Mouse (Mus musculus) limb, embryonic 11.5 days (tissue): Measurements from ENCODE around the gene Avp. TPM values are rescaled to one million over a fixed set of nuclear protein-coding genes. Genes with fewer than 3 reads are reported as not detected.

ENCODE experiments used
- ATAC-seq: fragments of 200-750 bp; cut with Nextera tagmentation; 2 replicates; pipeline ENCODE4 v1.8.0; 2017; ENCODE audit warnings: low read depth; ENCODE audit not compliant: insufficient number of reproducible peaks, low FRiP score, low TSS enrichment
- DNase-seq: peaks from one replicate; pipeline ENCODE4 v3.0.0-alpha.2; 2015; ENCODE audit warnings: low spot score
- H3K27ac ChIP-seq: fragments of 300-500 bp; sonication (generic); replicated peaks from 2 replicates; pipeline ENCODE4 v1.5.1; 2014; ENCODE audit warnings: low read depth, mild to moderate bottlenecking, low read length
- H3K27me3 ChIP-seq: fragments of 300-500 bp; sonication (generic); 2 replicates; pipeline ENCODE4 v1.6.1; 2014; ENCODE audit warnings: mild to moderate bottlenecking, low read length, mixed read lengths; ENCODE audit not compliant: control insufficient read depth, insufficient read depth
- H3K36me3 ChIP-seq: fragments of 300-500 bp; sonication (generic); 2 replicates; pipeline ENCODE4 v1.6.1; 2014; ENCODE audit warnings: mild to moderate bottlenecking, low read length, moderate library complexity, mixed read lengths; ENCODE audit not compliant: control insufficient read depth, insufficient read depth
- H3K4me1 ChIP-seq: fragments of 300-500 bp; sonication (generic); 2 replicates; pipeline ENCODE4 v1.6.1; 2014; ENCODE audit warnings: low read length, mixed read lengths; ENCODE audit not compliant: control insufficient read depth, insufficient read depth
- H3K4me2 ChIP-seq: fragments of 300-500 bp; sonication (generic); 2 replicates; pipeline ENCODE4 v1.6.1; 2014; ENCODE audit warnings: low read depth, mild to moderate bottlenecking, moderate library complexity; ENCODE audit not compliant: severe bottlenecking
- H3K4me3 ChIP-seq: fragments of 300-500 bp; sonication (generic); 2 replicates; pipeline ENCODE4 v1.5.1; 2014; ENCODE audit warnings: low read depth, low read length
- H3K9ac ChIP-seq: fragments of 300-500 bp; sonication (generic); 2 replicates; pipeline ENCODE4 v1.6.1; 2014; ENCODE audit warnings: mild to moderate bottlenecking, low read length
- H3K9me3 ChIP-seq: fragments of 300-500 bp; sonication (generic); 2 replicates; pipeline ENCODE4 v1.6.1; 2016; ENCODE audit warnings: low read length; ENCODE audit not compliant: control insufficient read depth
- WGBS: fragments of 180-500 bp; shearing (Covaris S2); extraction: QIAGEN DNeasy Blood & Tissue Kit; methylation state at CpG from one replicate; pipeline ENCODE4 v1.1.7; 2014; 5-methylcytosine and 5-hydroxymethylcytosine counted together
- polyA plus RNA-seq: library from polyadenylated mRNA; unstranded; fragments of >200 nt; fragmentation: Nextera tagmentation; extraction: Ambion mirVana; gene quantifications from 2 replicates; pipeline ENCODE4 v1.2.1, GENCODE M21; 2014

Gene Avp
- polyA plus RNA-seq, result not detected in 2 replicates

GRCm38 (mm10) chr2:130582552-130582951 is at the start of gene Avp:
Gene Avp (minus strand): TSS chr2:130582554.
- ATAC-seq (no peak), DNase-seq (no peak)
- Histone ChIP-seq H3K27me3 (peaks cover 52% of the 10 kb centered on the region), H3K4me1 (no peaks in the 10 kb centered on the region), H3K4me3 (no peak within 1 kb of the TSS), H3K9ac (no peak within 1 kb of the TSS), H3K9me3 (no peaks in the 10 kb centered on the region), H3K36me3 (no peaks in the 10 kb centered on the region), H3K27ac (no peak within 1 kb of the TSS), H3K4me2 (no peak within 1 kb of the TSS)
- WGBS, result 33% methylated on average over 10 of the region's 10 CpGs

- ATAC-seq, result peak; percentile 69; the same call in 1 of the 2 replicates
These were observed 47.5 kb upstream of the Avp start, which contains the start of the genes Fastkd5 and Ubox5 for GRCm38 (mm10) chr2:130629839-130630203. Gene Fastkd5 (minus strand): TSS chr2:130630027. Gene Ubox5 (minus strand): TSS chr2:130630038.

GRCm38 (mm10) chr2:130629080-130629838 is 46.9 kb upstream of the Avp start:
- H3K36me3 ChIP-seq, result peaks cover 10% of the 10 kb centered on the region; the same call in 1 of the 2 replicates
- WGBS, result 2% methylated on average over 37 of the region's 37 CpGs
- H3K9me3 ChIP-seq, result no peaks in the 10 kb centered on the region
- DNase-seq (no peak), ATAC-seq (peak; percentile 37; the same call in 1 of the 2 replicates)
- H3K4me3 ChIP-seq, result peak overlapping the region; percentile 92
- H3K9ac ChIP-seq, result peak overlapping the region; percentile 86
- peak overlapping the region; percentile 85 for H3K4me2 ChIP-seq
- H3K27me3 ChIP-seq, result peaks cover 4% of the 10 kb centered on the region
- H3K4me1 ChIP-seq, result peaks cover 6% of the 10 kb centered on the region
- peak overlapping the region; percentile 49 for H3K27ac ChIP-seq

More at GRCm38 (mm10) chr2:130629839-130630203, 47.5 kb upstream of the Avp start, which contains the start of the genes Fastkd5 and Ubox5:
- Histone ChIP-seq H3K27me3 (peaks cover 8% of the 10 kb centered on the region), H3K36me3 (peaks cover 10% of the 10 kb centered on the region; the same call in 1 of the 2 replicates), H3K4me1 (peaks cover 11% of the 10 kb centered on the region), H3K27ac (peak within 1 kb of the TSS; percentile 49), H3K4me2 (peak within 1 kb of the TSS; percentile 85), H3K4me3 (peak within 1 kb of the TSS; percentile 92), H3K9ac (peak within 1 kb of the TSS; percentile 86), H3K9me3 (no peaks in the 10 kb centered on the region)
- peak; percentile 92 for DNase-seq
- WGBS, result under 1% methylated on average over 25 of the region's 25 CpGs

GRCm38 (mm10) chr2:130628424-130628823 is 46.1 kb upstream of the Avp start:
- no peaks in the 10 kb centered on the region for H3K27me3 ChIP-seq
- no peaks in the 10 kb centered on the region for H3K9me3 ChIP-seq
- no peak overlapping the region for H3K9ac ChIP-seq
- WGBS, result 61% methylated on average over 3 of the region's 3 CpGs
- 0 out of 2 replicates have a peak overlapping the region, but pooled peaks have one; percentile 85 for H3K4me2 ChIP-seq
- DNase-seq (peak; percentile 35), ATAC-seq (no peak)
- peak overlapping the region; percentile 92; the same call in 1 of the 2 replicates for H3K4me3 ChIP-seq
- H3K27ac ChIP-seq, result no peak overlapping the region
- no peaks in the 10 kb centered on the region for H3K4me1 ChIP-seq
- H3K36me3 ChIP-seq, result peaks cover 10% of the 10 kb centered on the region; the same call in 1 of the 2 replicates

GRCm38 (mm10) chr2:130618972-130619371 is 36.6 kb upstream of the Avp start:
- no peak overlapping the region for H3K9ac ChIP-seq
- H3K4me1 ChIP-seq, result no peaks in the 10 kb centered on the region
- ATAC-seq, result no peak
- WGBS, result 95% methylated on average over 7 of the region's 7 CpGs
- peaks cover 14% of the 10 kb centered on the region; the same call in 1 of the 2 replicates for H3K36me3 ChIP-seq
- H3K4me2 ChIP-seq, result no peak overlapping the region
- no peak overlapping the region for H3K27ac ChIP-seq
- DNase-seq, result no peak
- H3K9me3 ChIP-seq, result no peaks in the 10 kb centered on the region
- no peak overlapping the region for H3K4me3 ChIP-seq
- H3K27me3 ChIP-seq, result no peaks in the 10 kb centered on the region

- Histone ChIP-seq H3K4me2 (no peak overlapping the region), H3K9me3 (no peaks in the 10 kb centered on the region), H3K4me1 (no peaks in the 10 kb centered on the region), H3K27ac (no peak overlapping the region), H3K9ac (no peak overlapping the region), H3K36me3 (peaks cover 14% of the 10 kb centered on the region; the same call in 1 of the 2 replicates), H3K4me3 (no peak overlapping the region), H3K27me3 (no peaks in the 10 kb centered on the region)
- WGBS, result 66% methylated on average over 3 of the region's 3 CpGs
- DNase-seq, result no peak
- no peak for ATAC-seq
These were observed 30.7 kb upstream of the Avp start for GRCm38 (mm10) chr2:130613091-130613490.

GRCm38 (mm10) chr2:130602195-130602594 is 19.8 kb upstream of the Avp start:
- no peak for DNase-seq
- Histone ChIP-seq H3K4me2 (no peak overlapping the region), H3K27me3 (no peaks in the 10 kb centered on the region), H3K4me3 (no peak overlapping the region), H3K27ac (no peak overlapping the region), H3K9ac (no peak overlapping the region), H3K9me3 (no peaks in the 10 kb centered on the region), H3K4me1 (no peaks in the 10 kb centered on the region), H3K36me3 (peaks cover 10% of the 10 kb centered on the region; the same call in 1 of the 2 replicates)
- no peak for ATAC-seq
- WGBS, result 93% methylated on average over 4 of the region's 4 CpGs

- H3K4me3 ChIP-seq, result no peak overlapping the region
- 74% methylated on average over 3 of the region's 3 CpGs for WGBS
- no peak for ATAC-seq
- H3K4me1 ChIP-seq, result no peaks in the 10 kb centered on the region
- DNase-seq, result no peak
- no peak overlapping the region for H3K27ac ChIP-seq
- no peak overlapping the region for H3K4me2 ChIP-seq
- peaks cover 10% of the 10 kb centered on the region; the same call in 1 of the 2 replicates for H3K36me3 ChIP-seq
- no peak overlapping the region for H3K9ac ChIP-seq
- H3K27me3 ChIP-seq, result no peaks in the 10 kb centered on the region
- H3K9me3 ChIP-seq, result no peaks in the 10 kb centered on the region
These were observed 16.0 kb upstream of the Avp start for GRCm38 (mm10) chr2:130598399-130598798.
